Mouse (Mus musculus) left cerebral cortex, adult 2 months (tissue): ENCODE measurements around the gene Dhx32. TPM values are rescaled to one million over a fixed set of nuclear protein-coding genes. Genes with fewer than 3 reads are reported as not detected.

ENCODE experiments used
- DNase-seq, 2 experiments: peaks; one replicate each; pipeline ENCODE4 v3.0.0; 2021 to 2022; ENCODE audit warnings: low spot score in 2 of 2, mixed read lengths in 1 of 2; ENCODE audit errors: extremely low spot score in 1 of 2
- H3K27ac ChIP-seq: fragments of 200-600 bp; 2 replicates; pipeline ENCODE4 v1.8.1; 2022
- H3K4me3 ChIP-seq: fragments of 200-600 bp; 2 replicates; pipeline ENCODE4 v1.8.1; 2022
- CTCF ChIP-seq: fragments of 200-600 bp; IDR thresholded peaks from 2 replicates; pipeline ENCODE4 v1.8.1; 2022; ENCODE audit warnings: antibody characterized with exemption, mild to moderate bottlenecking, moderate library complexity
- intact Hi-C: fragments of 180-260 bp; cut with DNase I; formaldehyde crosslinking; loops from one replicate; pipeline ENCODE4 v1.15.1; 2025
- total RNA-seq, 2 experiments: library from RNA; stranded (reverse); gene quantifications; 2 replicates each; pipeline ENCODE4 v1.2.3; 2021

The Dhx32 gene
- total RNA-seq, 2 experiments from 2014 or later: 36.8 to 40.8 TPM

DNA sequence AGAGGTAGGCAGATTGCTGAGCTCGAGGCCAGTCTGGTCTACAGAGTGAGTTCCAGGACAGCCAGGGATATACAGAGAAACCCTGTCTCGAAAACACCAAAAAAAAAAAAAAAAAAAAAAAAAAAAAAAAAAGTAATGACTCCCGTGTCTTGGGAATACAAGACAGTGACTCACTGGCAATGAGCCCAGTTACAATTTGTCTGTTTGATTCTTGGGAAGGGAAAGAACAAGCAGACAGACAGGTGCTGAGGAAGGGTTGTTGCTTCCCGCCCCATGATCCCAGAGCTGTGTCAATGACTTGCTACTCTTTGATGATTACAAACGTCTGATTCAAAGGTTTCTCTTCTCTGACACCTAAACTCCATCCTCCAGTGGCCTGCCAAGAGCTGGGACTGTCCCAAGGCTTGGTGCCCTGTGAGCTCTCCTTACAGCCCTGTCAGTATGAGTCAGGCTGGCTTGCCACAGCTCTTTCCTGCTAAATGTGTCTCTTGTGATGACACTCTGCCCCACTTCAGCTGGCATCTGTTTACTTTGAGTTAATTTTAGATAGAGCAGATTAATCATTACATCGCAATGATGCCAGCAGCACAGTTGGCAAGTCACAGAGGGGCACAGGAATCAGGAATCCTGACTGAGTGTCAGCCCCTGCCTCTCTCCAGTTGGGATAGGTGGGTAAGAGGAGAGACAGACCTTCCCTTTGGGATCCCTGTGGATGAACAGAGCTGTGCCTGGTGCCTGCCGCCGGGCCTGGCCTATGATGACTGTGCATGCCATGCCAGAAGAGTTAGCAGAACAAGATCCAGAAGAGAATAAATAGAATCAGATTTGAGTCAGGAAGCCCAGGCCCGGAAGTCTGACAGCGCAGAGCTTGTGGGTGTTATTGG lies 11.0 kb upstream of the Dhx32 start:
- Histone ChIP-seq H3K4me3 (no peak overlapping the region), H3K27ac (peak overlapping the region; percentile 15; the same call in 1 of the 2 replicates)
- no peak for TF ChIP-seq CTCF
- peak; percentile 27 to 45 for DNase-seq
- intact Hi-C loops: no loop called here

DNA sequence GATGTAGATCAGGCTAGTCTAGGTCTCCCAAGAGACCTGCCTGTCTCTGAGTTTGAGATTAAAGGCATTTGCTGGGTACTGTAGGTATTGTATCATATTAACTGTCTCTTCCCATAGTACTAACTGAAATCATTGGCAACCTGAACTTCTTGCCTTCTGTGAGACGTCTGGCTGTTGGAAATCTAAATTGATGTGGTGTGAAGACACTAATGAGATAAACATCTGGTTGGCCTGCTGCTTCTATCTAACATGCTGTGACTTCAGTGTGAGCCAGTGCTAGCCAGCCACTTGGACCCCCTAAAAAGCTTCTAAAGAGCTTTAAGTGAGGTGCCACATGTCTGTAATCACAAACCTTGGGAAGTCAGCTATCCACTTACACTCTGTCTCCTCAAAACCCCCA lies 10.2 kb upstream of the Dhx32 start:
- TF ChIP-seq CTCF: no peak
- Histone ChIP-seq H3K27ac (no peak overlapping the region), H3K4me3 (no peak overlapping the region)
- intact Hi-C loops: no loop called here
- no peak for DNase-seq

DNA sequence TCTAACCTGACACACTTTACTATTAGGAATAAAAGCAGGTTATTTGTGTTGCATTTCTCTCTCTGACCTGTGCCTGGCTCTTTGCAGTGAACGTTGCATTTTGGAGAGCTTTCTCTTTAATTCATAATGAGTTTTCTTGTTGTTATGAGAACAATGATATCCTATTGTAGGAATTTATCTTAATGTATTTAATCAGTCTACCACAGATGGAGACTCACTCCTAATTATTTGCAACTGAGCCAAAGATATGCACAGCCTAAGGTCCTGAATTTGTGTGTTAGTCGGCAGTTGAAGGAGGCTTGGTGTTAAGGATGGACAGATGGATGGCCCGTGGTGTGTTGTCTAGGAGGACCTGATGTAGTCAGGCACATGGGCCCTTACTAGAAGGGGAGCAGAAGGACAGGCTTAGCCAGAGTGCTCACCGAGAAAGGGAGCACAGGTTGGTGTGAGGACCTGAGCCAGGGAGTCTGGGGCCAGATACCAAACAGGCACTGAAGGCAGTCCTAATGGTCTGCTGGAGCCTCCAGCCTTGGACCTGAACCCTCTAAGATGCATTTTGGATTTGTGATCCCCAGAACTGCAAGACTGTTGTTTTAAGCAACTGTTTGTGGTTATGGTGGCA lies 8.2 kb upstream of the Dhx32 start:
- TF ChIP-seq CTCF: no peak
- no peak overlapping the region for H3K4me3 ChIP-seq
- no peak for DNase-seq
- no peak overlapping the region for H3K27ac ChIP-seq
- intact Hi-C loops: no loop called here

DNA sequence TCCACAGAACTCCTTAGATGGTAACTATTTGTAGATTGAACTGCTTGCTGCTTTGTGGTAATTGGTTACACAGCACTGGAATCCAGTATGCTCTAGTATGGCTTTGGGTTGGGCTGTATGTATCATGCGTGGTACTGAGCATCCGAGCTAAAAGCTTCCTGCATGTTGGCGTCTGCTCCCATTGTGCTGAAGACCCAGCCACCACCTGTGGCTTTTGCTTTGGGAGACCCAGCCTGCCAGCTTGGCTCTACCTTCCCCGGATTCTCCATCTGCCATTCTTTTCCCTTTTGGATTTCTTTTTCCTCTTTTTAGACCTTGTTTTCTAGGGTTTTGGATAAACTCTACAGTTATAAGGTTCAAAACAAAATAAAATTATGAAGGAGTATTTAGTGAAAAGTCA lies 7.6 kb upstream of the Dhx32 start:
- H3K4me3 ChIP-seq: no peak overlapping the region
- TF ChIP-seq CTCF: no peak
- intact Hi-C loops: no loop called here
- H3K27ac ChIP-seq: no peak overlapping the region
- no peak for DNase-seq

DNA sequence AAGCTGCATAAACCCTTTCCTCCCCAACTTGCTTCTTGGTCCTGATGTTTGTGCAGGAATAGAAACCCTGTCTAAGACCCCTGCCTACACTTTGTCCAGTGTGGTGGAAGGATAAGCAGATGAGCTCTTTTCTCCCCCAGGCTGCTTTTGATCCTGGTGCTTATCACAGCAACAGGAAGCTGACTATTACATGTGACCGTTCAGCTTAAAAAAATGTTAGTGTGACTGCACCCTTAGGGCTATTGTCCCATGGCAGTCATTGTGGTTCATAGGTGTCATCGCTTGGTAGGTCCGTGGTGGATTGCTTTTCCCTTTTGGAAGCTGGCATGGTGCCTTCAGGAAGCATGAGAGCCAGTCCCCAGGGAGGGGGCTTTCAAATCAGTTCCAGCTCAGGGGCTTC lies 5.6 kb upstream of the Dhx32 start:
- DNase-seq: no peak
- intact Hi-C loops: no loop called here
- no peak overlapping the region for H3K4me3 ChIP-seq
- no peak for TF ChIP-seq CTCF
- H3K27ac ChIP-seq: no peak overlapping the region

DNA sequence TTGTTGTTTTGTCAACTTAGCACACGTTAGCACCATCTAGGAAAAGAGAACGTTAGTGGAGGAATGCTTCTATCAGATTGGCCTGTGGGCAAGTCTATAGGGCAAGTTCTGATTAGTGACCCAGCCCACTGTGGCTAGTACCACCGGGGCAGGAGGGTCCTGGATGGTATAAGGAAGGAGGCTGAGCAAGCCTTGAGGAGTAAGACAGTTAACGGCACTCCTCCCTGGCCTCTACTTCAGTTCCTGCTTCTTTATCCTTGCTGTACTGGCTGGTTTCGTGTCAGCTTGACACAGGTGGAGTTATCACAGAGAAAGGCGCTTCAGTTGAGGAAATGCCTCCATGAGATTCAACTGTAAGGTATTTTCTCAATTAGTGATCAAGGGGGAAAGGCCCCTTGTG lies 5.0 kb upstream of the Dhx32 start:
- no peak for TF ChIP-seq CTCF
- intact Hi-C loops: no loop called here

DNA sequence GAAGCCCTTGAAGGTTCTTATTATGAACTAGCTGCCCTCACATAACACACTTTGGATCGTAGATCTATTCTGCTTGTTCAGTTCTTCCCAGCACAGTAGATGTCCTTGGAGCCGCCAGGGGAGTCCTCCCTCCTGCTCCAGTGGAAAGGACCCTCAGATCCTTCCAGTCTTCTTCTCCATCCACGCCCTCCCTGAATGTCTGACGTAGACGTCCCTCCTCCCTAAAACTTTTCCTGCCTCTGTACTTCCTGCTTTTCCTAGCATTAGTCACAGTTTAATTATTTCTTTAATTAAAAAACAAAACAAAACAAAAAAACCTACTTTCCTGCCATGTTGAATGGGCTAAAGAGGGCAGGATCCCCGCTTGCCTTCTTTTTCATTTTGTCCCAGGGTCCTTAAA lies 535 bp downstream of the Dhx32 start:
- H3K27ac ChIP-seq: no peak overlapping the region
- intact Hi-C loops: no loop called here
- no peak for DNase-seq
- no peak for TF ChIP-seq CTCF
- H3K4me3 ChIP-seq: no peak overlapping the region

More for the DNA sequence above, 5.0 kb upstream of the Dhx32 start:
- no peak overlapping the region for H3K4me3 ChIP-seq
- DNase-seq: no peak
- H3K27ac ChIP-seq: no peak overlapping the region

DNA sequence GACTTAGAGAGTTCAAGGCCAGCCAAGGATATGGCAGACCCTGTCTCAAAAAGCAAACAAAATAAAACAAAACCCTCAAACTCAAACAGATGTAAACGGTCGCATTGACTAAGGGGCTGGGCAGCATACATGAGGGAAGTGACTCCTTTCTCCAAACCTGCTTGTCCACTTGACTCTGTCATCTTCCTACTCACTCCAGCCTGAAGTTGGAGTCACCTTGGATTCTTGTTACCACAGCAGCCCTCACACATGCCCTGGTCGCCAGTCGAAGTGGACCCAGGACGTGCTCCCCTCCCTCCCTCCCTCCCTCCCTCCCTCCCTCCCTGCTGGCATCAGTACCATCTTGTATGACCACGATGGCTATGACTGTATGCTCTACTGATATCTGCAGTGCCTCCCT lies 943 bp downstream of the Dhx32 start:
- no peak for DNase-seq
- TF ChIP-seq CTCF: no peak
- H3K27ac ChIP-seq: no peak overlapping the region
- no peak overlapping the region for H3K4me3 ChIP-seq
- intact Hi-C loops: no loop called here

DNA sequence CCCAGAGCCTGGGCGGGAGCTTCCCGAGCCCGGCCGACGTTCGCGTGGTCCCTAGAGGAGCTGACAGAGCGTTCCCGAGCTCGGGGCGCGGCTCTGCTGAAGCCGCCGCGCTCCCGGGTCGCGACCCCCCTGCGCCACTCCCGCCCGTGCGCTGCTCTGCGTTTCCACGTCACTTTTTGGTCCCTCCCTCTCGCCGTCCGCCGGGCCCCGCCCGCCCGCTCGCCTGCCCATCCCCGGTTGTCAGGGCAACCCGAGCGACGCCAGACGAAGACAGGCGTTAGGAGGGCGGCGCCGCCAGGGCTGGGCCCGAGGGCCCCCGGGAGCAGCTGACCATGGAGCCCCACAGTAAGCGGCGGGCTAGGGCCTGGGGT lies 5.9 kb downstream of the Dhx32 start, which contains the start of gene Fank1:
Fank1 (plus strand) TSS at position 236 of the 371 bp plus-strand sequence.
- Histone ChIP-seq H3K27ac (peak within 1 kb of the TSS; percentile 87), H3K4me3 (peak within 1 kb of the TSS; percentile 97)
- DNase-seq: peak; percentile 86 to 90
- intact Hi-C loops: loop anchor here (5.0 kb wide), 1 partner anchor 59 kb away; no protein-coding TSS in a partner anchor
- no peak for TF ChIP-seq CTCF

DNA sequence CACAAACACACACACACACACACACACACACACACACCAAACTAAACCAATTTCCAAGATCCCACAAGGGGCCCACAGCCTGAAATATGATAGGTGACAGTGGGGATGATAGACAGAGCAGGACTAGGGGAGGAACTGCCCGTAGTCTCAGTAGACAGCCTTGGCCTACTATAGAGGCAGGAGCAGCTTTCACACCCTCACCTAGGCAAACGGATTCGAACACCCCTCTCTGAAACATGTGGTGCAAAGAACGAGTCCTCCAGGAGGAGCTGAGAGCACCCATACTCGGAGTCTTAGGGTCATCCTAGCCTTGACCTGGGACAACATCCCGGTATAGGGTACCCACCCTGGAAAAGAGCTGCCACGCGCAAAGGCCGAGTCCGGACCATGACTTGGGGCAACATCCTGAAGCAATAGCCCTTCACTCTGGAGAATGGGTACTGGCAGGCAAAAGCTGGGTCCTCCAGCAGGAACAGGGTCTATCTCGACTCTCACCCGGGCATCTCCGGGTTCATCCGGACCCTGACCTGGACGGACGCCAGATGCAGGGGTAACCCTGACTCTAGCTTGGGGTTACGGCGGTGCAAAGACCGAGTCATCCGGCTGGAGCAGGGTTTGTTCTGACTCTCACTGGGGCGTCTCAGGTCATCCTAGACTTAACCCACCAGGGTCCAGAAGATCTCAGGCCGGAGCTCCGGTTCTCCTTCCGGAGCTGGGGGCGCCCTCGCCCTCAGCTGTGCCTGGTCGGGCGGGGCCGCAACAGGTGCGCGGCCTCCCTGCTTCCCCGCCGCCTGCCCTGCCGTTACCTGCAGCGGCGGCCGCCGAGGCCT lies 6.5 kb downstream of the Dhx32 start:
- no peak for TF ChIP-seq CTCF
- peak in 1 of 2 experiments; percentile 40 for DNase-seq
- peak overlapping the region; percentile 97 for H3K4me3 ChIP-seq
- H3K27ac ChIP-seq: peak overlapping the region; percentile 87
- intact Hi-C loops: loop anchor here (5.0 kb wide), 1 partner anchor 59 kb away; no protein-coding TSS in a partner anchor

DNA sequence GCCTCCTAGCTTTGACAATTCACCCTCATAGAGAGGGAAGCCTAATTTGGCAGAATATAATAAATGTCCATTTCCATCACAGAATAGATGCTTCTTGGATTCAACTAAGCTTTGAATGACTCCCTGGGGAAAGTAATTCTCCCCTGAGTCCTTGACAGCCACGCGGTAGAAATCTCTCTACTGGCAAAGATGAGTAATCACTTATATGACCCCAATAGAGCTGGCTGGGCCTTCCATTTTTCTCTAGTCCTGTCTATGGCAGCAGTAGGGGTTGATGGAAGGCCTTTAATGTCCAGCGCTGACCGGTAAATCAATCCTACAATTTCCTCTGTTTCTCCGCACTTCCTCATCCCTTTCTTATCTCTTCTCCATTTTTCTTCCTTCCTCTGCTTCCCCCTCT lies 7.3 kb downstream of the Dhx32 start:
- intact Hi-C loops: loop anchor here (5.0 kb wide), 1 partner anchor 58 kb away; no protein-coding TSS in a partner anchor
- TF ChIP-seq CTCF: no peak

More for the DNA sequence above, 7.3 kb downstream of the Dhx32 start:
- no peak for DNase-seq
- H3K4me3 ChIP-seq: peak overlapping the region; percentile 37
- peak overlapping the region; percentile 1 for H3K27ac ChIP-seq
